Mouse (Mus musculus): ENCODE data around the gene Wasf1. TPM values are rescaled to one million over a fixed set of nuclear protein-coding genes. Genes with fewer than 3 reads are reported as not detected.

The Wasf1 gene
- total RNA-seq (2012; rRNA removed) (1.6 and 2.0 TPM in 2 replicates), polyA plus RNA-seq (2012; ENCODE audit: insufficient read depth in 1 of 2, insufficient read length in 2 of 2, low read depth in 1 of 2, low replicate concordance in 2 of 2, missing spikeins in 1 of 2) (10 to 100 TPM in 1 of 2 experiments, not detected in 1; 14.4 TPM)

- H3K4me1 ChIP-seq (ENCODE audit: control insufficient read depth in 1 of 2, insufficient read depth in 2 of 2, low read length in 2 of 2), result peaks cover 4% of the 10 kb centered on the region in 2 experiments; a peak in 3 of 4 replicates
- peak within 1 kb of the TSS; percentile 80 for H3K27ac ChIP-seq (ENCODE audit: control insufficient read depth, low read depth, low read length)
- peaks cover 40% of the 10 kb centered on the region for H3K79me2 ChIP-seq (ENCODE audit: control insufficient read depth, insufficient read depth, low read length, poor library complexity)
- no peaks in the 10 kb centered on the region for H3K27me3 ChIP-seq (ENCODE audit: control insufficient read depth in 1 of 2, insufficient read depth in 2 of 2, low read length in 2 of 2)
- peak within 1 kb of the TSS; percentile 93 for H3K9ac ChIP-seq (ENCODE audit: control insufficient read depth, low read depth, low read length, poor library complexity, severe bottlenecking)
- DNase-seq (ENCODE audit: low read depth, low spot score), result peak; percentile 98
- peak within 1 kb of the TSS; percentile 94 to 99 for H3K4me3 ChIP-seq (ENCODE audit: control insufficient read depth in 1 of 2, insufficient read depth in 1 of 2, low read depth in 2 of 2, low read length in 2 of 2)
- peaks cover 0 to 14% of the 10 kb centered on the region in 2 experiments; a peak in 2 of 4 replicates for H3K36me3 ChIP-seq (ENCODE audit: control insufficient read depth in 1 of 2, insufficient read depth in 2 of 2, low read length in 2 of 2)
- no peaks in the 10 kb centered on the region for H3K9me3 ChIP-seq (replicated peaks; ENCODE audit: insufficient read depth, low read length)
- TF ChIP-seq USF2 (IDR thresholded peaks at IDR 0.05; ENCODE audit: borderline replicate concordance in 1 of 2, insufficient read depth in 1 of 2, low read depth in 1 of 2, low read length in 2 of 2), result no peak
- TF ChIP-seq MAZ (IDR thresholded peaks at IDR 0.05; ENCODE audit: low read depth, low read length), result no peak
- TF ChIP-seq ZMIZ1 (IDR thresholded peaks at IDR 0.05; ENCODE audit: low read depth, low read length), result 0 out of 2 replicates have a peak, but pooled peaks have one; percentile 1
- TF ChIP-seq EP300 (IDR thresholded peaks at IDR 0.05; ENCODE audit: low read depth in 1 of 2, low read length in 2 of 2), result no peak
- TF ChIP-seq NRF1 (IDR thresholded peaks at IDR 0.05; ENCODE audit: insufficient read depth, low read depth, low read length, poor library complexity, severe bottlenecking), result no peak
- peak; percentile 95 for TF ChIP-seq KAT2A (conservative IDR thresholded peaks at IDR 0.05; ENCODE audit: low read depth, low read length)
- peak; percentile 88 for TF ChIP-seq ELF1 (IDR thresholded peaks at IDR 0.05; ENCODE audit: low read depth, low read length)
- peak; percentile 68; the same call in 1 of the 2 replicates for TF ChIP-seq MXI1 (IDR thresholded peaks at IDR 0.05; ENCODE audit: low read depth, low read length)
- no peak for TF ChIP-seq POLR2AphosphoS5 (IDR thresholded peaks at IDR 0.05; ENCODE audit: borderline replicate concordance, low read depth, low read length)
- peak; percentile 71; the same call in 1 of the 2 replicates for TF ChIP-seq TBP (IDR thresholded peaks at IDR 0.05; ENCODE audit: low read depth, low read length)
- peak; percentile 38; the same call in 1 of the 2 replicates for TF ChIP-seq TCF12 (IDR thresholded peaks at IDR 0.05; ENCODE audit: low read depth, low read length)
- TF ChIP-seq CTCF (IDR thresholded peaks at IDR 0.05 in 2 of 3, conservative IDR thresholded peaks at IDR 0.05 in 1 of 3; ENCODE audit: control insufficient read depth in 1 of 3, insufficient read depth in 1 of 3, low read depth in 2 of 3, low read length in 3 of 3, poor library complexity in 1 of 3, severe bottlenecking in 1 of 3), result no peak
- TF ChIP-seq ZNF384 (IDR thresholded peaks at IDR 0.05; ENCODE audit: low read depth, low read length), result peak; percentile 7; the same call in 1 of the 2 replicates
- TF ChIP-seq POLR2AphosphoS2 (IDR thresholded peaks at IDR 0.05; ENCODE audit: low read length), result no peak
- TF ChIP-seq RCOR1 (IDR thresholded peaks at IDR 0.05; ENCODE audit: low read depth, low read length), result no peak
- peak; percentile 97 for TF ChIP-seq SIN3A (IDR thresholded peaks at IDR 0.05; ENCODE audit: low read length)
- TF ChIP-seq GABPA (IDR thresholded peaks at IDR 0.05; ENCODE audit: low read depth, low read length), result no peak
- peak; percentile 99 for TF ChIP-seq HCFC1 (IDR thresholded peaks at IDR 0.05; ENCODE audit: low read depth, low read length)
- TF ChIP-seq NELFE (IDR thresholded peaks at IDR 0.05; ENCODE audit: low read depth, low read length), result peak; percentile 64; the same call in 1 of the 2 replicates
- TF ChIP-seq RAD21 (IDR thresholded peaks at IDR 0.05; ENCODE audit: low read depth, low read length), result no peak
- no peak for TF ChIP-seq BHLHE40 (IDR thresholded peaks at IDR 0.05; ENCODE audit: borderline replicate concordance, low read depth, low read length)
- 0 out of 2 replicates have a peak, but pooled peaks have one; percentile 11 for TF ChIP-seq UBTF (IDR thresholded peaks at IDR 0.05; ENCODE audit: borderline replicate concordance, insufficient read depth, low read depth, low read length)
- no peak for TF ChIP-seq SMC3 (IDR thresholded peaks at IDR 0.05; ENCODE audit: low read depth, low read length)
- no peak for TF ChIP-seq MAFK (IDR thresholded peaks at IDR 0.05; ENCODE audit: borderline replicate concordance, low read depth, low read length)
- no peak for TF ChIP-seq ZKSCAN1 (IDR thresholded peaks at IDR 0.05; ENCODE audit: low read depth, low read length)
- TF ChIP-seq MYB (IDR thresholded peaks at IDR 0.05; ENCODE audit: low read depth, low read length), result no peak
- TF ChIP-seq USF1 (IDR thresholded peaks at IDR 0.05; ENCODE audit: low read depth, low read length), result no peak
- peak; percentile 31; the same call in 1 of the 2 replicates for TF ChIP-seq GATA1 (IDR thresholded peaks at IDR 0.05; ENCODE audit: low read depth, low read length)
- TF ChIP-seq ZC3H11A (IDR thresholded peaks at IDR 0.05; ENCODE audit: low read depth, low read length), result no peak
- no peak for TF ChIP-seq MEF2A (IDR thresholded peaks at IDR 0.05; ENCODE audit: extremely low read depth, insufficient replicate concordance, low read depth, low read length, poor library complexity, severe bottlenecking)
- peak; percentile 83 to 89 for TF ChIP-seq POLR2A (IDR thresholded peaks at IDR 0.05; ENCODE audit: control insufficient read depth in 1 of 2, insufficient read depth in 1 of 2, low read depth in 1 of 2, low read length in 2 of 2, poor library complexity in 1 of 2)
- no peak for TF ChIP-seq E2F4 (IDR thresholded peaks at IDR 0.05; ENCODE audit: borderline replicate concordance, low read depth, low read length)
- TF ChIP-seq ETS1 (IDR thresholded peaks at IDR 0.05; ENCODE audit: low read depth, low read length), result peak; percentile 58
- TF ChIP-seq CHD1 (IDR thresholded peaks at IDR 0.05; ENCODE audit: low read depth, low read length), result no peak; the same call in 1 of the 2 replicates
Measured at GRCm38 (mm10) chr10:40882831-40883643, at the start of gene Wasf1, which contains the start of gene Cdc40. Gene Wasf1, plus strand, starts transcription at chr10:40883475. Gene Cdc40, minus strand, starts transcription at chr10:40883311.

Measured in MEL (cell line).